Mouse (Mus musculus) forebrain, embryonic 11.5 days (tissue): Measurements from ENCODE around the gene Lysmd4. TPM values are rescaled to one million over a fixed set of nuclear protein-coding genes. Genes with fewer than 3 reads are reported as not detected.
"Not testable (repeated sequence)": the region's sequence is repeated elsewhere in the genome, so short reads cannot be mapped to it uniquely, and the experiment has no call there.

Experiments
- ATAC-seq: fragments of 200-750 bp; cut with Nextera tagmentation; replicated peaks from 2 replicates; pipeline ENCODE4 v1.8.0; 2017; ENCODE audit warnings: moderate TSS enrichment; ENCODE audit not compliant: low FRiP score
- DNase-seq: peaks from one replicate; pipeline ENCODE4 v3.0.0-alpha.2; 2017; ENCODE audit warnings: low spot score
- H3K27ac ChIP-seq: fragments of 300-500 bp; sonication (generic); 2 replicates; pipeline ENCODE4 v1.5.1; 2014; ENCODE audit warnings: low read depth, low read length
- H3K27me3 ChIP-seq: fragments of 300-500 bp; sonication (generic); 2 replicates; pipeline ENCODE4 v1.6.1; 2014; ENCODE audit warnings: mild to moderate bottlenecking, low read length, mixed read lengths; ENCODE audit not compliant: control insufficient read depth, insufficient read depth
- H3K36me3 ChIP-seq: fragments of 300-500 bp; sonication (generic); 2 replicates; pipeline ENCODE4 v1.6.1; 2014; ENCODE audit warnings: mild to moderate bottlenecking, low read length, moderate library complexity, mixed read lengths; ENCODE audit not compliant: control insufficient read depth, insufficient read depth
- H3K4me1 ChIP-seq: fragments of 300-500 bp; sonication (generic); replicated peaks from 2 replicates; pipeline ENCODE4 v1.6.1; 2014; ENCODE audit warnings: low read length, mixed read lengths; ENCODE audit not compliant: control insufficient read depth, insufficient read depth
- H3K4me2 ChIP-seq: fragments of 300-500 bp; sonication (generic); 2 replicates; pipeline ENCODE4 v1.6.1; 2014; ENCODE audit warnings: low read depth, mild to moderate bottlenecking, low read length, moderate library complexity, mixed read lengths; ENCODE audit not compliant: severe bottlenecking
- H3K4me3 ChIP-seq: fragments of 300-500 bp; sonication (generic); 2 replicates; pipeline ENCODE4 v1.5.1; 2014; ENCODE audit warnings: low read depth, low read length
- H3K9ac ChIP-seq: fragments of 300-500 bp; sonication (generic); 2 replicates; pipeline ENCODE4 v1.6.1; 2014; ENCODE audit warnings: low read length
- H3K9me3 ChIP-seq: fragments of 300-500 bp; sonication (generic); 2 replicates; pipeline ENCODE4 v1.6.1; 2016; ENCODE audit warnings: low read length, mixed read lengths; ENCODE audit not compliant: control insufficient read depth
- WGBS: fragments of 180-500 bp; shearing (Covaris S2); extraction: QIAGEN DNeasy Blood & Tissue Kit; methylation state at CpG from one replicate; pipeline ENCODE4 v1.1.7; 2014; 5-methylcytosine and 5-hydroxymethylcytosine counted together
- polyA plus RNA-seq: library from polyadenylated mRNA; unstranded; fragments of >200 nt; fragmentation: Nextera tagmentation; extraction: Ambion mirVana; gene quantifications from 2 replicates; pipeline ENCODE4 v1.2.1, GENCODE M21; 2014

Gene Lysmd4
- polyA plus RNA-seq, 1 experiment from 2014 or later: 12.4 TPM

GRCm38 (mm10) chr7:67237752-67238151 lies 15.4 kb downstream of the Lysmd4 start:
- WGBS: 90% methylated on average over 2 of the region's 2 CpGs
- no peaks in the 10 kb centered on the region for H3K9me3 ChIP-seq
- no peaks in the 10 kb centered on the region for H3K36me3 ChIP-seq
- DNase-seq (no peak), ATAC-seq (no peak)
- no peaks in the 10 kb centered on the region for H3K27me3 ChIP-seq
- no peaks in the 10 kb centered on the region for H3K4me1 ChIP-seq
- no peak overlapping the region for H3K4me3 ChIP-seq
- H3K4me2 ChIP-seq: no peak overlapping the region
- no peak overlapping the region for H3K9ac ChIP-seq
- H3K27ac ChIP-seq: no peak overlapping the region

DNA sequence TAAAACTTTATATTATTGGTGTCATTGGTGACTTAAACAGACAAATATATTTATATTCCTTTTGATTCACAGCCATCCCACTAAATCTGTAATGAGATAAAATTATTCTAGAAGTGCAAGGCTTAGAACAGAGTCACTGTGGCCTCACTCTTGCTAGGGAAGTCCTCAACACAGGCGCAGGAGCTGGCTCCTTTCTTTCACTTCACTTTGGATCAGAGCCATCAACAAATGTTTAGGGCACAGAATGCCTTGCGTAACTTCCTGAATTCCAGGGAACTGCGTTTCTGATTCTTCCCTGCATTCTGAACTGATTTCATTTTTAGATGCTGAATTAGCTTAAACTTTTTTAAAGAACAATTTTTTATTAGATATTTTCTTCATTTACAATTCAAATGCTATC lies 19.6 kb downstream of the Lysmd4 start:
- Histone ChIP-seq H3K9me3 (no peaks in the 10 kb centered on the region), H3K4me1 (no peaks in the 10 kb centered on the region), H3K4me2 (no peak overlapping the region), H3K9ac (no peak overlapping the region), H3K36me3 (no peaks in the 10 kb centered on the region), H3K4me3 (no peak overlapping the region), H3K27ac (no peak overlapping the region), H3K27me3 (no peaks in the 10 kb centered on the region)
- ATAC-seq: no peak
- DNase-seq: no peak
- 94% methylated on average over 3 of the region's 3 CpGs for WGBS

- DNase-seq (no peak), ATAC-seq (0 out of 2 replicates have a peak, but pooled peaks have one; percentile 27)
- H3K27me3 ChIP-seq: no peaks in the 10 kb centered on the region
- no peak overlapping the region for H3K9ac ChIP-seq
- no peaks in the 10 kb centered on the region for H3K36me3 ChIP-seq
- H3K9me3 ChIP-seq: no peaks in the 10 kb centered on the region
- H3K4me3 ChIP-seq: no peak overlapping the region
- 55% methylated on average over 2 of the region's 2 CpGs for WGBS
- H3K4me1 ChIP-seq: no peaks in the 10 kb centered on the region
- H3K4me2 ChIP-seq: no peak overlapping the region
- H3K27ac ChIP-seq: no peak overlapping the region
Observed at GRCm38 (mm10) chr7:67243121-67243893, 21.0 kb downstream of the Lysmd4 start.

GRCm38 (mm10) chr7:67243894-67244282 lies 21.5 kb downstream of the Lysmd4 start:
- no peaks in the 10 kb centered on the region for H3K36me3 ChIP-seq
- H3K4me1 ChIP-seq: no peaks in the 10 kb centered on the region
- H3K9ac ChIP-seq: no peak overlapping the region
- DNase-seq: no peak
- no peak overlapping the region for H3K4me3 ChIP-seq
- ATAC-seq: no peak
- H3K27me3 ChIP-seq: no peaks in the 10 kb centered on the region
- no peaks in the 10 kb centered on the region for H3K9me3 ChIP-seq
- no peak overlapping the region for H3K27ac ChIP-seq
- H3K4me2 ChIP-seq: no peak overlapping the region
- 56% methylated on average over 4 of the region's 4 CpGs for WGBS

DNA sequence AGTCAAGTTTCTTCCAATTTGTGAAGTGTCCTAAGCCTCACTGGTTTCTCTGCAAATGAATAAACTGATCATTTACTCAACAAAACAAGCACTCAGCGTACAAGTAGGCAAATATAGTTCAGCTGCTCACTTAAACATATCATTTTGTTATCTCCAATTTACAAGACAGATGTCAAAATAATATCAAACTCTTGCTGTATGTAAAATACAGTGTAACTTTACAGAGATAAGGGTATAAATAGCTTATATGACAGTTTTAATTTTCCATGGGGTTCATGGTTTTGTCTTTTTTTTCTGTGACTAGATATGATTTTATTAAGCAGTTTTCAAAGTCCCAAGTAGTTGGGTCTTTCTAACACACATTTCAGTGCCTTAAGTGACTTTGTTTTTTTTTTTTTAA lies 22.9 kb downstream of the Lysmd4 start:
- ATAC-seq (no peak), DNase-seq (no peak)
- Histone ChIP-seq H3K4me3 (no peak overlapping the region), H3K9ac (no peak overlapping the region), H3K36me3 (no peaks in the 10 kb centered on the region), H3K4me2 (no peak overlapping the region), H3K4me1 (no peaks in the 10 kb centered on the region), H3K9me3 (no peaks in the 10 kb centered on the region), H3K27me3 (no peaks in the 10 kb centered on the region), H3K27ac (no peak overlapping the region)
- 98% methylated on average over 1 of the region's 1 CpGs for WGBS

DNA sequence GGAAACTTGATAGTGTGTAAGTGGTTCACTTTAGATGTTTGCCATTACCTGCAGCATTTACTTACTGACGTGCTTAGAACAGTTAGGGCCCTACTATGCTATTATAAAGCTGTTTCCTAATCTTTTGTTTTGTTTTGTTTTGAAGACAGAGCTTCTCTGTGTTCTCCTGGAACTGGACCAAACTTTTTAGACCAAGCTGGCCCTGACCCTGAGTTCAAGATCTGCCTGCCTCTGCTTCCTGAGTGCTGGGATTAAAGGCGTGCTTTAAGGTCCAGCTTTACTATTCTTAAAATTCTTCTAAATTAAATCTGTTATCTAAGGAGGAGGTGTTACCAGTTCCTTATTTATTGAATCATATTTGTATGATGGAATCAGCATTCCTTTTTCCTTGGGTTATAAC lies 23.7 kb downstream of the Lysmd4 start:
- Histone ChIP-seq H3K36me3 (no peaks in the 10 kb centered on the region), H3K4me3 (no peak overlapping the region), H3K4me1 (no peaks in the 10 kb centered on the region), H3K27ac (no peak overlapping the region), H3K9me3 (no peaks in the 10 kb centered on the region), H3K9ac (no peak overlapping the region), H3K4me2 (no peak overlapping the region), H3K27me3 (no peaks in the 10 kb centered on the region)
- no peak for ATAC-seq
- no peak for DNase-seq
- 76% methylated on average over 2 of the region's 2 CpGs for WGBS

GRCm38 (mm10) chr7:67259828-67260563 lies 37.7 kb downstream of the Lysmd4 start:
- peak; percentile 68 for DNase-seq
- Histone ChIP-seq H3K4me3 (no peak overlapping the region), H3K4me2 (no peak overlapping the region), H3K9me3 (no peaks in the 10 kb centered on the region), H3K27ac (no peak overlapping the region), H3K9ac (no peak overlapping the region), H3K27me3 (no peaks in the 10 kb centered on the region), H3K36me3 (no peaks in the 10 kb centered on the region), H3K4me1 (no peaks in the 10 kb centered on the region)
- WGBS: 71% methylated on average over 4 of the region's 4 CpGs
- no peak for ATAC-seq

DNA sequence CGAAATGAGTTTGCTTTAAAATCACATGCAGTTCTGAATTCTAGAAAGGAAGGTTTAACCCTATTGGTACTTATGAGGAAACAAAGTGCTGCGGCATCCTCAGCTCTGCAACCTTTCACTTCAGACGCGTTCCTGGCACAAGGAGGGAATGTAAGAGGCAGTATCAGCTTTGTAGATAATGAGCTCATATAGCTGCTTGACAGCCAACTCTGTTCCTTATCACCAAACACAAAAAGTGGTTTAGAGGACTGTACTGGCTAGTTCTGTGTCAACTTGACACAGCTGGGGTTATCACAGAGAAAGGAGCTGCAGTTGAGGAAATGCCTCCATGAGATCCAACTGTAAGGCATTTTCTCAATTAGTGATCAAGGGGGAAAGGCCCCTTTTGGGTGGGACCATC lies 48.1 kb downstream of the Lysmd4 start:
- not testable (repeated sequence) for H3K9ac ChIP-seq, H3K27ac ChIP-seq, H3K9me3 ChIP-seq, H3K27me3 ChIP-seq, H3K4me3 ChIP-seq, H3K36me3 ChIP-seq, H3K4me1 ChIP-seq, ATAC-seq, H3K4me2 ChIP-seq, DNase-seq
- WGBS: 90% methylated on average over 4 of the region's 4 CpGs
